Comparison of ENCODE assay signal across 10 mouse cellular contexts in genomic region chr13:110139339-110139738, GRCm38 (mm10).
DNase-seq lines count a peak whose midpoint lies in the region; ATAC-seq and TF ChIP-seq lines count a peak whose summit lies in the region.
"Had no signal": no experiment of that assay in that cellular context is flagged by ENCODE, and none has a peak within 500 bp of the region (broad histone marks: within the 10 kb centered on the region; RNA-seq: fewer than 3 reads in every experiment).

No protein-coding gene starts in this region.

- H3K4me2 ChIP-seq in hindbrain, embryonic 13.5 days = no peak overlapping the region
- no peak overlapping the region for H3K4me2 ChIP-seq in neural tube, embryonic 14.5 days (ENCODE audit: low read depth, low read length)
- no peak overlapping the region for H3K4me2 ChIP-seq in liver, embryonic 11.5 days

- WGBS in hindbrain, embryonic 13.5 days = 53% methylated on average over 5 of the region's 5 CpGs
- WGBS in hindbrain, embryonic 10.5 days = 85% methylated on average over 5 of the region's 5 CpGs
- WGBS in cerebellum, adult 2 months = 5% methylated on average over 5 of the region's 5 CpGs
- 60% methylated on average over 5 of the region's 5 CpGs for WGBS in neural tube, embryonic 14.5 days
- WGBS in liver, embryonic 11.5 days = 77% methylated on average over 5 of the region's 5 CpGs

- no peaks in the 10 kb centered on the region for H3K36me3 ChIP-seq in hindbrain, embryonic 13.5 days
- no peaks in the 10 kb centered on the region for H3K36me3 ChIP-seq in hindbrain, embryonic 10.5 days
- no peaks in the 10 kb centered on the region for H3K36me3 ChIP-seq in neural tube, embryonic 14.5 days (ENCODE audit: control insufficient read depth, insufficient read depth, low read length)
- no peaks in the 10 kb centered on the region for H3K36me3 ChIP-seq in liver, embryonic 11.5 days (ENCODE audit: control insufficient read depth, insufficient read depth, low read length)
- H3K36me3 ChIP-seq: G1E had no signal

- H3K4me1 ChIP-seq in hindbrain, embryonic 13.5 days (replicated peaks) = peaks cover 24% of the 10 kb centered on the region
- no peaks in the 10 kb centered on the region for H3K4me1 ChIP-seq in hindbrain, embryonic 10.5 days (replicated peaks)
- peaks cover 18% of the 10 kb centered on the region; the same call in 1 of the 2 replicates for H3K4me1 ChIP-seq in cerebellum, adult 2 months (ENCODE audit: control insufficient read depth, insufficient read depth, low read length)
- H3K4me1 ChIP-seq in neural tube, embryonic 14.5 days (ENCODE audit: control insufficient read depth, insufficient read depth, low read length) = no peaks in the 10 kb centered on the region
- no peaks in the 10 kb centered on the region for H3K4me1 ChIP-seq in liver, embryonic 11.5 days (replicated peaks; ENCODE audit: control insufficient read depth, insufficient read depth, low read length)

- peak overlapping the region; percentile 14 for H3K27ac ChIP-seq in hindbrain, embryonic 13.5 days
- no peak overlapping the region for H3K27ac ChIP-seq in hindbrain, embryonic 10.5 days
- no peak overlapping the region for H3K27ac ChIP-seq in cerebellum, adult 2 months (ENCODE audit: insufficient read depth, low read length)
- peak overlapping the region; percentile 24 for H3K27ac ChIP-seq in neural tube, embryonic 14.5 days (ENCODE audit: low read depth, low read length)
- H3K27ac ChIP-seq in liver, embryonic 11.5 days (ENCODE audit: low read depth, low read length) = no peak overlapping the region
- H3K27ac ChIP-seq: kidney, postnatal 0 days had no signal

- DNase-seq in hindbrain, embryonic 10.5 days (ENCODE audit: low spot score) = no peak
- peak; percentile 63 to 74 for DNase-seq in cerebellum, adult 2 months
- DNase-seq in frontal cortex, postnatal 14 days (ENCODE audit: low spot score in 2 of 2) = peak; percentile 15 to 33
- no peak for DNase-seq in liver, embryonic 11.5 days (ENCODE audit: low spot score)
- no peak for DNase-seq in liver
- DNase-seq: gastrocnemius, postnatal 25 days had no signal

- no peak for TF ChIP-seq CTCF in cerebellum, adult 2 months (IDR thresholded peaks at IDR 0.05; ENCODE audit: borderline replicate concordance, insufficient read depth, low read depth, low read length)

- no peaks in the 10 kb centered on the region for H3K9me3 ChIP-seq in hindbrain, embryonic 13.5 days
- H3K9me3 ChIP-seq in hindbrain, embryonic 10.5 days = no peaks in the 10 kb centered on the region
- H3K9me3 ChIP-seq in neural tube, embryonic 14.5 days (ENCODE audit: control insufficient read depth, low read length) = no peaks in the 10 kb centered on the region
- no peaks in the 10 kb centered on the region for H3K9me3 ChIP-seq in liver, embryonic 11.5 days (ENCODE audit: control insufficient read depth, low read length)
- H3K9me3 ChIP-seq: G1E had no signal

- no peak for TF ChIP-seq POLR2A in cerebellum, adult 2 months (IDR thresholded peaks at IDR 0.05; ENCODE audit: borderline replicate concordance, insufficient read depth, low read length)

- H3K9ac ChIP-seq in hindbrain, embryonic 13.5 days = no peak overlapping the region
- H3K9ac ChIP-seq in neural tube, embryonic 14.5 days (replicated peaks; ENCODE audit: low read depth, low read length) = no peak overlapping the region
- no peak overlapping the region for H3K9ac ChIP-seq in liver, embryonic 11.5 days (ENCODE audit: low read depth, low read length)

- peak; percentile 72; the same call in 1 of the 2 replicates for ATAC-seq in hindbrain, embryonic 13.5 days (ENCODE audit: low FRiP score)
- ATAC-seq in neural tube, embryonic 14.5 days (ENCODE audit: low read depth) = peak; percentile 77
- ATAC-seq in liver, embryonic 11.5 days (replicated peaks; ENCODE audit: low FRiP score) = no peak

- H3K27me3 ChIP-seq in hindbrain, embryonic 13.5 days = no peaks in the 10 kb centered on the region
- no peaks in the 10 kb centered on the region for H3K27me3 ChIP-seq in hindbrain, embryonic 10.5 days (ENCODE audit: insufficient read depth, poor library complexity, severe bottlenecking)
- no peaks in the 10 kb centered on the region for H3K27me3 ChIP-seq in cerebellum, adult 2 months (ENCODE audit: control insufficient read depth, insufficient read depth, low read length)
- H3K27me3 ChIP-seq in neural tube, embryonic 14.5 days (ENCODE audit: control insufficient read depth, insufficient read depth, low read length) = no peaks in the 10 kb centered on the region
- no peaks in the 10 kb centered on the region for H3K27me3 ChIP-seq in liver, embryonic 11.5 days (replicated peaks; ENCODE audit: control insufficient read depth, insufficient read depth, low read length)

- no peak overlapping the region for H3K4me3 ChIP-seq in hindbrain, embryonic 13.5 days
- no peak overlapping the region for H3K4me3 ChIP-seq in hindbrain, embryonic 10.5 days
- no peak overlapping the region for H3K4me3 ChIP-seq in cerebellum, adult 2 months (replicated peaks; ENCODE audit: insufficient read depth, low read depth, low read length)
- no peak overlapping the region for H3K4me3 ChIP-seq in neural tube, embryonic 14.5 days (ENCODE audit: low read depth, low read length)
- no peak overlapping the region for H3K4me3 ChIP-seq in liver, embryonic 11.5 days (ENCODE audit: low read depth, low read length)

Comparison
In these comparisons a context has a peak if more than half of its experiments do, and no peak if none do; other contexts are left out.
1. H3K27ac ChIP-seq: peak in hindbrain, embryonic 13.5 days (single experiment) and neural tube, embryonic 14.5 days (single experiment); none in hindbrain, embryonic 10.5 days (single experiment), cerebellum, adult 2 months (single experiment) and liver, embryonic 11.5 days (single experiment).
2. DNase-seq: peak in cerebellum, adult 2 months (2 of 2) and frontal cortex, postnatal 14 days (2 of 2); none in hindbrain, embryonic 10.5 days (single experiment), liver, embryonic 11.5 days (single experiment) and liver (single experiment).